Mouse (Mus musculus) megakaryocyte, embryonic 14.5 days (primary cell): ENCODE data around the gene Fgd3.

ENCODE experiments used
- FLI1 ChIP-seq: IDR thresholded peaks from 2 replicates; pipeline ENCODE4 v1.6.1; 2012; ENCODE audit warnings: low read length, inconsistent platforms, mixed read lengths
- GATA1 ChIP-seq: IDR thresholded peaks from 3 replicates; pipeline ENCODE4 v1.6.1; 2012; ENCODE audit warnings: mixed read lengths, low read length, inconsistent platforms, borderline replicate concordance

- TF ChIP-seq FLI1 = no peak
- TF ChIP-seq GATA1 = no peak
Measured at GRCm38 (mm10) chr13:49317508-49317907, 2.6 kb downstream of the Fgd3 start.
